Mouse (Mus musculus) fat pad, adult 2 months (tissue): ENCODE data around the gene Stk38.
"Not testable (repeated sequence)": the region's sequence is repeated elsewhere in the genome, so short reads cannot be mapped to it uniquely, and the experiment has no call there.

Source experiments
- DNase-seq: peaks from one replicate; pipeline ENCODE4 v3.0.0-alpha.2; 2011; ENCODE audit warnings: low read depth, low spot score; ENCODE audit errors: extremely low read depth

Stk38 gene

DNA sequence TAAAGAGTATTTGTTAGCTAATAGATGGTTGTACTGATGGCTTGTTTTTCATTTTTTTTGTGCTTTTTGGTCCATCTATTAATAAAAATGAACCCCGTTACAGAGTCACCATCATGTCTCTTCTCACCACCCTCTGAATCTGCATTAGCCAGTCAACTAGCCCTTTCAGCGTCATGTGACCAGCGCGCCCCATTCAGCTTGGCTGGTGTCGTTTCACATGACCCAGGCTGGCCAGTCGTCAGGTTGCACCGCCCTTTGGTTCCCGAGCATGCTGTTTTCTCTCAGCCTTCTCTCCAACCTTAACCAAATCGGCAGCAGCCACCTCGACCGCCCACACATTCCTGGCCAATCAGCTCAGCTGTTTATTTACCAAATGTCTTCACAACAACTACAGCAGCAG is 31.6 kb upstream of the Stk38 start:
- DNase-seq, result no peak

DNA sequence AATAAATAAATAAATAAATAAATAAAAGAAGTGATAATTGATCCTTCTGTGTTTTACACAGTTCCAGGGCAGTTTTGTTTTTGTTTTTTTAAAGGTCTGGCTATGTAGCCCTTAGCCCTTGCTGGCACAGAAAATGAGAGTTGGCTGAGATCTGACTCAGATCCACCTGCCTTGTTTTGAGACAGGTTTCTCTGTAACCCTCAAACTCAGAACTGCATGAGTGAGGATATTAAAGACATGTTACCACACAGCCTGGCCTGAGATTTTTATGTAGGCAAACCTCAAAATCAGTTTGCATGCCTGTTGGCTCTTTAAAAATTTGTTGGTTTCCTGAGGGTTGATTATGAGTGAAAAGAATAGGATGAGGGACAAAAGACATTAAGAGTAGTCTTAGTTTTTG is 27.7 kb upstream of the Stk38 start:
- DNase-seq, result no peak

DNA sequence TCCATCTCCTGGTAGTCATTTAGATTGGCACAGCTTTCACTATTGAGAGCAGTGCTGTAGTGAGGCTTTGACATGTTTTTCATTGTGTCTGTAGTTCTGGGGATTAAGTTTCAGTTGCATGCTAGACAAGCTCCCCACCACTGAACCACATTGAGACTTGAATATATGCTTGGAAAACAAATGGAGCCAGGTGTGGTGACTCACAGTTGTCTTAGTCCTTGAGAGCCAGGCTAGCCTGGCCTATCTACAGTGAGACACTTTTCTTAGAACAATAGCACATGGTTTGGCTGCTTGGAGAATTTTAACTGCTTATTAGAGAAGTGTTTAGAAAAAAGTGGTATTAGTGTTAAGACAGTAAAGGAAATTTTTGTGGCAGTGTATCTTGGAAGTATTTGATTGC is 26.5 kb upstream of the Stk38 start:
- no peak for DNase-seq

DNA sequence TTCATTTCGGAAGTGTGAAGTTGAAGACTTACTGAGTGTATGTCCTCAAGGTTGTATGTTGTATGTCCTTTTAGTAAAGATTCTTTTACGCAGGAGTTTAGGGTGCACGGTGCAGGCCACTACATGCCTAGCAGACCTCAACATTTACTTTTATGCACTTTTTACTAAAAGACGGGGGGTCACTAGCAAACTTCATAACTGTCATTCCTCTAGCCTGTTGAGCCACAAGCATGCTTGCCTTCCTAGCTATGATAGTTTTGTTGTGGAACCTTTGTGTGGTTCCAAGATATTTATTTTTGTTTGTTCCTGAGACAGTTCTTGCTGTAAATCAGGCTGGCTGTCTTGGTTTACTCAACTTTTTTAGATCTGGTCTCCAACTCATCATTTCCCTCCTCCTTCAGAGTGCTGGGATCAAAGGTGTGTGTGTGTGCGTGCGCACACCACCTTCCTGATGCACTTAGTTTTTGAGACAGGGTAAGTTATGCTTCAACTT is 25.8 kb upstream of the Stk38 start:
- DNase-seq, result no peak

DNA sequence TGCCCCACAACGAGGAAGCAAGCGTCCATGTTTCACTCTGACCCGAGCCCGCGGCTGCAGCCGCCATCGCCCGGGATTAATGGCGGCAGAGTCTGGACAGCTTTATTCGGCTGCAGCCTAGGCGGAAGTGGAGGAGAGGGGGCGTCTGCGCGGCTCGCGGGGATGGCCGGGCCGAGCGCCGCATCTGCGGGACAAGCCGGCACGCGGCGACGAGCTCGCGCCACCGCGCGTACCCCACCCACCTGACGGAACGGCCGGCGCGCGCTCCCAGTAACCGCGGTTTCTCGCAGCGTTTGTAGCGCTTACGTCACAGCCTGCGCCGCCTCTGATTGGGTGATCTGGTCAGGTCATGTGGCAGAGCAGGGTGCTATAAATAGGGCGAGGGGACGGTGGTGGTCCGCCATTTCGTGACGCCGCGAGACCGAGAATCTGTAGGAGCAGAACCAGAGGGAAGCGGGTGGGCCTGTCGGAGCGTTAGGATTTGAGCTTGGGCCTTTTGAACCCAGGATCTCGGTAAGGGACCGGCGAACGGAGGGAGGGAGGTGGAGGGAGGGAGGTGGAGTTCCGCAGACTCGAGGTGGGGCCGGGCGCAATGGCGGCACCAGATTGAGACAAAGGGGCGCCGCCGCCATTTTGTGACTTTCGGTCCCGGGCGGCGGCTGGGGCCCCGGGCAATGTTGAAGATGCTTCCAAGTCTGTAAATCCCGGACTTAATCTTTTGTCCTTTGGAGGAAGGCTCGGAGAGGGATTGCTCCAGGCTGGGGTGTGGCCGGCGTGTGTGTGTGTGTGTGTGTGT is 24.7 kb upstream of the Stk38 start, which contains the start of gene Srsf3:
Srsf3 (plus strand) TSS at position 355 of the 796 bp plus-strand sequence.
- DNase-seq, result no peak

DNA sequence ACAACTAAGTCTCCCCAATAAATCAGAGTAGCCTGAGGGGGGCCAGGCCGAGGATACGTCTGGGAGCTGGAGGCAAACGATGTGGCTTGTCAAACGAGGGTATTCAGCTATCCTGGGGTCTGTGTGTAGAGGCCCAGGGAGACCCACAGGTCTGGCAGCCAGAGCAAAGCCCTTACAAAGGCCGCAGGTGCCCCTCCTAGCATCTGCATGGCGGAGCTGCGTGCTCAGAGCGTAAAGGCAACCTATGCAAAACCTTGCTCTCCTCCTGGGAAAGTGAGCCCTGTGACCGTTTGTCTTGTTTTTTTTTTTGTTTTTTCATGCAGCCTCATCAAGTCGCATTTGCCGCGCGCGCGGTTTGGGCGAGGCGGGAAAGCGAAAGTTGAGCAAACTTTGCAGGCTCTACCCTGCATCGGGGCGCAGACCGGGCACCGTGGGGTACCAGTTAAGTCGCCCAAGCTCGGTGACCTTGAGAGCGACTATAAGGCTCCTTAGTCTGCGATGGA is 24.0 kb upstream of the Stk38 start:
- DNase-seq, result no peak

DNA sequence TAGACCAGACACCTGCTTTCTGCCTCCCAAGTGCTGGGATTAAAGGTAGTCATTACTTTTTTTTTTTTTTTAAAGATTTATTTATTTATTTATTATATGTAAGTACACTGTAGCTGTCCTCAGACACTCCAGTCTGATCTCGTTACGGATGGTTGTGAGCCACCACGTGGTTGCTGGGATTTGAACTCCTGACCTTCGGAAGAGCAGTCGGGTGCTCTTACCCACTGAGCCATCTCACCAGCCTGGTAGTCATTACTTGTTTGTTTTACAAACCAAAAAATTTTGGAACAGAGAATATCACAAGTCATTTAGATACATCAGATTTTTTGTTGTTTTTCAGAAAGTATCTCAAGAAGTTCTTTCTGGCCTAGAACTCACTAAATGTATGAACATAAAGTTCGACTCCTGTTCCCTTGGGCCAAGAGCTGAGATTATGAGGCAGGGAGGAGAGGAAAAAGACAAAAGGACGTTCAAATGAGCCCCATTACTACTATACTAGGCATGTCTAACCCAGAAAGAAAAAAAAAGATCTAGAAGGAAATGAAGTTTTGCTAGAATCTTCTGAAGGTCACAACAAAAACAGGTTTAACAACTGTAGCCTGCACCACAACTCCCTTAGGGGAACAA is 23.4 kb upstream of the Stk38 start:
- not testable (repeated sequence) for DNase-seq

DNA sequence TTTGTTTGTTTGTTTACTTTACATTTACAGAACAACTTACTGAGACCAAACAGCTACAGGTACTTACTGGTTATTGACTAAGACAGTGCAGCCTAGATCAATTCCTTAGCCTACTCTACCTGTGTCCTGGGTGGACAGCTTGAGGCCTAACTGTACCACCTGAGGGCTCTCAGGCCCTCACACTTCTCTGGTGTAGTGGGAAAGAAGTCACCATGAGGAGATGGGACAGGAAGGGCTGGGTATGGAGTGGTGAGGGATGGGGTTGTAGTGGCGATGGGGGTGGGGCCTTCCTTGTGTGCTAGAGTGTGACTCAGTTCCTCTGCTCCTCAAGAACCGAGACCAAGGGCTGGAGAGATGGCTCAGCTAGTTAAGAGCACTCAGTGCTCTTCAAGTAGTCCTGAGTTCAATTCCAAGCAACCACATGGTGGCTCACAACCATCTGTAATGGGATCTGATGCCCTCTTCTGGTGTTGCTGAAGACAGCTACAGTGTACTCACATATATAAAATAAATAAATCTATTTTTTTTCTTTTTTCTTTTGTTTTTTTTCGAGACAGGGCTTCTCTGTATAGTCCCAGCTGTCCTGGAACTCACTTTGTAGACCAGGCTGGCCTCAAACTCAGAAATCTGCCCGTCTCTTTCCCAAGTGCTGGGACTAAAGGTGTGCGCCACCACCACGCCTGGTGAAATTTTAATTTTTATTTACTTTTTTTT is 22.7 kb upstream of the Stk38 start:
- DNase-seq, result no peak

DNA sequence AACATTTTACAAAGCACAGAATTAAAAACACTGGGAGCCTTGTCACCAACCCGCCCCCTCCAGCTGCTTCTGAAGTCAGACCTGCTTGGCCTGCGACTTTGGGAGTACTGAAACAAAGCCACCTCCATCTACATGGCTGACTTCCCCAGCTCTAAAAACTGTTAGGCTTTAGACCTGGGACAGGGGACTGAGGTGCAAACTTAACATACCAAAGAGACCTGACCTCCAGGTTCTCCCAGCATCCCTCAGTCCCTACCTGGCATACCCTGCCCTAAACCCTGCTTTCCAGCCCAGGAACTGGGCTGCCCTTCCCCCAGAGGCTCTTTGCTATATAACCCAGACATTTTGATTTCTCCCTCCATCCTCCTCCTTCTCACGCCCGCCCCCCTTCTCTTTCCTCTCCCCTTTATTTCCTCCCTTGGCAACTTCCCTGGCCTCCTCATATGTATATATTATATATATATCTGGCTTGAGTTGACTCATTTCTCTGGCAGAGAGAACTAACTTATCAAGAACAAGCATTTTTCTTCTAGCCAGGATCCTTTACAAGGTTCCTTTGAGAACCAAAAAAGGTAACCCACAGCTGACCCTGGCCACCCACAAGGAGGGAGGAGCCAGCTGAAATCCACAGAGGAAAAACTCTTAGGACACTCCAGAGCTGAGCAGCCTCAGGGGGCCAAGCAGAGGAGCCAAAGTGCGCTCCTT is 19.0 kb upstream of the Stk38 start:
- DNase-seq, result no peak

DNA sequence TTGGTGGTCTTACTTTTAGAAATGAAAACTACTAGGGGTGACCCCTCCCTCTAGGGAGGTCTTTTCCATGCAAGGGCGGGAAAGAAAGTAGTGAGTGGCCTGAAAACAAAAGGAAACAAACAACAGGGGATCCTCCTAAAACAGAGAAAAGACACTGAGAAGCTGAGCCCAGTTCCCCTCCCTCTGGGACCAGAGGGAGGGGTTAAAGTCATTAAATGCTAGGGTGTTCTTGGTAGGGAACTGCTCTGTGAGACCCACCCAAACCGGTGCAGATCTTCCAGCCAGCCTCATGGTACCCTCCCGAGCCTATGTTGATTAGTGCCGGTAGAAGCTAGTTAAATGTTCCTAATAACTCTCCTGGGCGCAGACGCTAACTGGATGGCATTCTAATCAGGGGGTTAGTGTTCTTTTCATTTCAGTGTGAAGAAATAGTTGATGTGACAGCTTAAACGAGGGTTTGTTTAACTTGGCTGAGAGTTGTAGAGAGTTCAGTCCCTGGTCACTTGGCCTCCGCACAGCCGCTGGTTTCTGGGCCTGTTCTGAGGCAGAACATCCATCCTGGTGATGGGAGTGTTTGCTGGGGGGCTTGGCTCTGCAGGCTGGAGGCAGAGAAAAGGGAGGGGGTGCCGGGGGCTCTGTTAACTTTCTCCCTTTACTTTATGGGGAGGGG is 17.2 kb upstream of the Stk38 start:
- DNase-seq, result no peak

DNA sequence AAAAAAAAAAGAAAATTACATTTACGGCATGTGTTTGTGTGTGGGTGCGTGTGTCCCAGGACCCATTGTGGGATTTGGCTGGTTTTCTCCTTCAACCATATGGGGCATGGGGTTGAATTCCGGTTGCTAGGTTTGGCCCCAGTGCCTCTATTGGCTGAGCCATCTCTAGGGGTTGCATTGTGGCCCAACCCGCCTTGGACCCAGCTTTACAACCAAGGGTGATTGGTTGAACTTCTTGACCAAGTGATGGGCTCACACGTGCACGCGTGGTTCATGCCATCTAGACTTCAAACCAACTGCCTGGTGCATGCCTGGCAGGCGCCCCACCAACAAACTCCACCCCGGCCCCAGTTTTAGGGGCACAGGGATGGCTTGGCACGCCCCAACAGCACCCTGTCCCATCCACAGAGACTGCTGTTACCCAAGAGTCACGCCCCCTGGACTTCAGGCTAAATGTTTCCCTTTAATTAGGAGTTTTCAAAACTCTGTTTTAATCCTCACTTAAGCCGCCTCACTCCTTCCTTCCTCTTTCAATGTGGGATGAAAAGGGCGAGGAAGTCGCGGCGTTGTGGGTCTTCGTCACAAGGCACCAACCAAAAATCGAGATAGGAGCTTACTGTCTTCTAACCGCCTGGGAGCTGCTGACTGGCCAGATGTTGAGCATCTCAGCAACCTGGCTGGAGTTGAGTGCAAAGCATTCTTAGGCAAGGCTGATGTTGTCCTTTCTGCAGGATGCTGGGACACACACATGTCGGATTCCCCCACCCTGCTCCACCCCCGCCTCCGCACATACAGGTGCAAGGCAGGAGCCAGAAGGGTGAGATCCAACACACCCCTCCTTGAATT is 16.5 kb upstream of the Stk38 start:
- DNase-seq, result no peak

DNA sequence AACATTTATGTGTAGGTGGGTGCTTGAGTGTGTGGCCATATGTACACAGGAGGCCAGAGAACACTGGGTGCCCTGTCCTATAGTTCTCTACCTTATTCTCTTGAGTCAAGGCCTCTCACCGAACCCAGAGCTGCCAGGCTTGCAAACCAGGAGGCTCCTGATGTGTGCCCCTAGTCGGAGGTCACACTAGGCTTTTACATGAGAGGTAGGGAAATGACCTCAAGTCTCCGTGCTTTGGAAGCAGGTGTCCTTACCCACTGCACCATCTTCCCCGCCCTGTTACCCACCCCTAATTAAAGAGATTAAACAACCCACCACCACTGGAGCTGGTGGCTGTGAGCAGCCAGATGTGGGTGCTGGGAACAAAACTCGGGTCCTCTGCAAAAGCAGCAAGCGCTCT is 15.6 kb upstream of the Stk38 start:
- no peak for DNase-seq

DNA sequence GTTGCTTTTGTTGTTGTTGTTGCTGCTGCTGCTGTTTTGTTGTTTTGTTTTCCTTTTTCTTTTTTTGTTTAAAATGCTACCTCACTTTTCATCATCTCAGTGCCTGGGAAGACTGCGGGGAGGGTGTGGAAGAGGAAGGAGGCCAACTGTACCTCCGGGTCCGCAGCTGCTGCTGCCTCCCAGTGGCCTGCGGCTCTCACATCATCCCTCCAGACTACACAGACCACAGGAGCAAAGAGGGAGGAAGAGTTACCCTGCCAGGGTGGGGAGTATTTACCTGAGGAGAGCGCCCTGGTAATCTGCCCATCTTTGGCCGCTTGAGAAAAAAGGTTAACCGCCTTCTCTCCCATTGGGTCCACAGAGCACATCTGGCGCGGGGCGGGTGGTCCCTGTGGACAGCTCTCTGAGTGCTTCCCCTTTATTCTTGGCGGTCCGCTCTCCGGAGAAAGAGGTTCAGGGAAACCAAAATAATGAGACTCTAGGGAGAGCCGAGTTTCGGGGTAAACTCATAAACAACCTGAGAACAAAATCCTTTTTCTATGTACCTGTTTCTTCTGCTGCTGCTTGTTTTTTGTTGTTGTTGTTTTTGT is 14.5 kb upstream of the Stk38 start:
- DNase-seq, result no peak

DNA sequence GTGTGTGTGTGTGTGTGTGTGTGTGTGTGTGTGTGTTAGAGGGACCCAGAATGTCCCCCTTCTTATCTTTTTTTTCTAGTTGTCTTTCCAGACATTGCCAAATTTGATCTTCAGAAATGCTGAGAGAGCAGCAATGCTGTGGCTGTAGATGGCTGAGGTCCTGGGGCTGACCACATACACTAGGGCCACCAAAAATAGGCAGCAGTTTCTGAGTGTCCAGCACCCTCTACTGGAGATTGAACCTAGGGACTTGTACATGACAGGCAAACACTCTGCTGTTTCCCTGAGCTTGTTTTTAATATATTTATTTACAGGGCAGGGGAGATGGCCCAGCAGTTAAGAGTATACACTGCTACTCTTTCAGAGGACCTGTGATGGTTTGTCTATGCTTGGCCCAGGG is 12.6 kb upstream of the Stk38 start:
- no peak for DNase-seq

DNA sequence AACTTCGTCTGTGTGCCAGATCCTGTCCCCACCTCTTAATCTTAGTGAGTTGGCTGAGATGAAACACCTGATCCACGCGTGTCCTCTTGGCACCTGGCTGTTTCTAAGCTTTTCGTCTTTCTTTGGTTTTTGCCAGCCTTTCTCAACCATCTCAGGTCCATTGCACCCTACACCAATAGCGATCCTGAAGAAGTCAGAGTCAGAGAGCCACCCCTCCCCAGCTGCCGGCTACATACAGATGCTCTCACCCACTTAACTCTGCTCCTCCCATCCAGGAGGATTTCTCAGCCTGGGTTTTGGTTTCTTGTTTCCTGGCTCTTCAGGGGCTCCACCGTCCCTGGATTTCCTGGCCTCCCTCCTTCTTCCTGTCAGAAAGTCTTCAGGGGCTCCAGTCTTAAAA is 11.6 kb upstream of the Stk38 start:
- no peak for DNase-seq

DNA sequence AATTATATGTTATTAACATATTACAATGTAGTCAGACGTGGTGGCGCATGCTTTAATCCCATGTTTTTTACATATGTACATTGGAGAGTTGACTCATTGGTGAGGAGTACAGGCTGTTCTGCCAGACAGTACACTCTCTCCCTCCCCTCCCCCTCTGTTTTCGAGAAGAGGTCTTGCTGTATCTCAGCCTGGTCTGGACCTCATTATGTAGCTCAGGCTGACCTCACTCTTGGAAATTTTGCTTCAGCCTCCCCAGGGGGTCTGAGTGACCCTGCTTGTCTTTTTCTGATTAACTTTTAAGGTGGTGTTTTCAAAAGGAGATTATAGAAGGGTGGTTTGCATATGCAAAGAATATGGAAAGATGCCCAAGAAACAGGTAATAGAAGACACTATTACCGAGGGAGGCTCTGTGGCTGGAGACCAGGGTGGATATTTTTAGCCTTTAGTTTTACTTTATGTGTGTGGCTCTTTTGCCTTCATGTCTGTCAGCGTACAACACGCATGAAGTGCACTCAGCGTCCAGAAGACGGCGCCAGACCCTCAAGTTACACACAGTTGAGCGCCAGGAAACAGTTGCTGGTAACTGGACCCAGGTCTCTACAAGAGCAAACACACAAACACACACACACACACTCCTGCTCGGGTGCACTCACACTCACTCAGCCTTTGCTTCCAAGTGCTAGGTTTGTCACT is 10.6 kb upstream of the Stk38 start:
- DNase-seq, result no peak

DNA sequence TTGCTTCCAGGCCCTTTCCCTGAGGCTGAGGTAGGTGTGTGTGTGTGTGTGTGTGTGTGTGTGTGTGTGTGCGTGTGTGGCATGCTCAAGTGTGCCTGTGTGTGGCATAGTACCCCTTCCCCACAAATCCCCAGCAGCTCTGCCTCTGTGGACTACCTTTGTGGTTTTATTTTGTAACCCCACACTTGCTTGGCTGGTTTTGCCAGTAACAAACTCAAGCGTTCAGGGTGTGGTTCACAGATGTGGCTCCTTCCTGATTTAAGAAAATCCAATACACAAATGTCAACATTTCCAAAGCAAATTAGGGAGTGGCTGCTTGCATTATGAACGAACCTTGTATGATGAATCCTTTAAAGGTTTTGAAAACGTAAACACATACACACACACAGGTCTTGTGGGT is 8.9 kb upstream of the Stk38 start:
- DNase-seq, result no peak

DNA sequence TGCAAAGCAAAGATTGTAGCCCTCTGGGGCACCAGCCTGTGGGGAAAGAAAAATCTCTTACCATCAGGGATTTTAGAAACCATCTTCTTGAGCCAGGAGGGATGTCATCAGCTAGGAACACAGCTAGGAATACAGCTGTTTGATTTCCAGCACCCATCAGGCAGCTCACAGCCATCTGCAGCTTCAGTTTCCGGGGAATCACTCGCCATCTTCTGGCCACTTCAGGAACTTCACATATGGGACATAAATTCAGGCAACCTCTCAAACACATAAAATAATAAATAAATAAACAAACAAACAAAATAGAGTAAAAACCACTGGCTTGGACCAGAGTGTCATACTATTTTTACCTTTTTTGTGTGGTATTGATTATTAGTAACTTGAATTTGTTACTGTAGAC is 7.8 kb upstream of the Stk38 start:
- DNase-seq, result no peak

DNA sequence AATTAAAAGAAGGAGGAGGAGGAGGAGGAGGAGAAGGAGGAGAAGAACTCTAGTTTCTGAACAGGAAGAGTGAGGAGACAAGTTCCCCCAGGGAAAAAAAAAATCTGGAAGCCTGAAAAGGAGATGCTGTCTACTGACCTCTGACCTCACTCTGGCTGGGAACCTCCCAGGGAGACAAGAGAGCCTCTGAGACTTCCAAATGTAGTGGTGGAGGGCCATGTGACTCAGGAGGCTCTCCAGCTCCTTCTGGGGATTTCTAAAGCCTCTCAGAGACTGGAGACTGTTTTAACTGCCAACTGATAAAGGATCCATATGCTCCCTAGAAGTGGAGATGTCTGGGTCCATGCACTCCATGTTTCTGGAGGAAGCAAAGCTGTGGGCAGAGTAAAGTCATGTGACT is 6.4 kb upstream of the Stk38 start:
- no peak for DNase-seq
